Mouse (Mus musculus) kidney, postnatal 10 days (tissue): ENCODE measurements around the gene Avil.

Source experiments
- DNase-seq: peaks from one replicate; pipeline ENCODE4 v3.0.0; 2021; ENCODE audit warnings: mixed read lengths

Avil gene

GRCm38 (mm10) chr10:127030336-127031296 is 30.1 kb downstream of the Avil start, which contains the start of gene Tsfm:
Tsfm (minus strand) TSS chr10:127030840.
- peak; percentile 97 for DNase-seq

GRCm38 (mm10) chr10:127033301-127033741 is 32.8 kb downstream of the Avil start:
- peak; percentile 54 for DNase-seq

- DNase-seq: peak; percentile 65
Measured at GRCm38 (mm10) chr10:127036273-127036672, 35.8 kb downstream of the Avil start.

DNA sequence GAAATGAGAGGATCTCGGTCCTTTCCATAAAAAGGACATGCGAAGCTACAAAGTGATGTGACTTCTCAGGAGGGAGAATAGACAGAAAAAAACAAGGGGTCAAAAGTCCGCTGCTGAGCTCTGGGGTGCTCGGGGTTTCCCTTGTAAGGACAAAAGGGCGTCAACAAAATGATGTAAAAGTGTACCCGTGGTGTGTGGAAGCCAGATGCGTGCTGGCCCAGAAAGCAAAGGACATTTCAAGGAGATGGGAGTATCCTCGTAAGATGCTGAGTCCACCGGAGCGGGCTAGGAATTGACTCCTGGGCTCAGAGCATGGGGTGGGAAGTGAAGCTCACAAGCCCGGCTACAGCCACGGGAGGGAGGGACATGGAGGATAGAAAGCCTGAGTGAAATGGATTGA is 37.1 kb downstream of the Avil start:
- no peak for DNase-seq

- DNase-seq: peak; percentile 45
Measured at GRCm38 (mm10) chr10:127040569-127041214, 40.2 kb downstream of the Avil start.

- peak; percentile 64 for DNase-seq
Measured at GRCm38 (mm10) chr10:127041274-127041766, 40.8 kb downstream of the Avil start, which contains the start of the genes Mettl1 and Eef1akmt3. Mettl1 (plus strand) TSS chr10:127041414. Eef1akmt3 (minus strand) TSS chr10:127041513.

DNA sequence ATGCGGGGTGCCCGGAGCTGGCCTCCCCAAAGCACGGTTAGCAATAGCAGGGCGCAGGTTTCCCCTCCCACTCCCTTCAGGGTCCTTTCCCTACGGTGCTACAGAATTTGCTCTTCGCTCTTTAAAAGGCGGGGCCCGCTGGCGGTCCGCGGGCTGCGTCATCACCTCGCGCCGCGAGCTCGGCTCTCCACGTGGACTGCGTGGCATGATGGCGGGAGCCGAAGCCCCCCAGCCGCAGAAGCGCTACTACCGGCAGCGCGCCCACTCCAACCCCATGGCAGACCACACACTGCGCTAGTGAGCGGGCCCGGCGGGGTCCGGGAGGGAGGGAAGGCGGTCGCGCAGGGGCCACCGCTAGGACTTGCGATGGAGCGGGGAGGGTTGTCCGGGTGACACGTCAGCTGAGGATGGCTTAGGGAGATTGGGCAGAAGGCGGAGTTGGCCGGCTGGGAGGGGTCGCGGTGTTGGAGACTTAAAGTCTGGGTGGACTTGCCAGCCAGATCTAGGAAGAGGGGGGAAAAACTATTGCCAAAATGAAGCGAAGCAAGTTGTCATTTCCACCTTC is 41.3 kb downstream of the Avil start:
- peak; percentile 94 for DNase-seq

DNA sequence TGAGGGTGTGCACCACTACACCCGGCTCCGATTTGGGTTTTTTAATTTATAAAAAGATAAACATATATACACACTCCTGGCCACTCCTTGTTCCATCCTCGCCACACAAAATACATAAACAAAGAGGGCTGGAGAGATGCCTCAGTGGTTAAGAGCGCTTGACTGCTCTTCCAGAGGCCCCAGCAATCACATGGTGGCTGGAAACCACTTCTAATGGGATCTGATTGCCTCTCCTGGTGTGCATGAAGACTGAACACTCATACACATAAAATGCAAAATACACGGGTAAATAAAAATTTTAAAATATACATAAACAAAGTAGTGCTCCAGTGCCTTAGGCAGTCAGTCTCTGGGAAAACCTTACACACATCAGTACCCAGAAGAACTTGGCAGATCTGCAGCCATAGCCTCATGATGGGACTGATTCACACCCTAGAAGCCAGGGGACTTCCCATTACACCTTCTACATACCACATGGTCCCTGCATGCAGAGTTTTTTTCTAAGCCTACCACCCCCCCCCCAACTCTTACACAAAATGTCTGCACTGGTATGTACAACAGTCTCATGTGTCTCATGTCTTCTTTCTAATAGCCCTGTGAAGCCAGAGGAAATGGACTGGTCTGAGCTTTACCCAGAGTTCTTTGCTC is 42.1 kb downstream of the Avil start:
- DNase-seq: no peak

- DNase-seq: peak; percentile 75
Measured at GRCm38 (mm10) chr10:127043187-127043586, 42.7 kb downstream of the Avil start.

DNA sequence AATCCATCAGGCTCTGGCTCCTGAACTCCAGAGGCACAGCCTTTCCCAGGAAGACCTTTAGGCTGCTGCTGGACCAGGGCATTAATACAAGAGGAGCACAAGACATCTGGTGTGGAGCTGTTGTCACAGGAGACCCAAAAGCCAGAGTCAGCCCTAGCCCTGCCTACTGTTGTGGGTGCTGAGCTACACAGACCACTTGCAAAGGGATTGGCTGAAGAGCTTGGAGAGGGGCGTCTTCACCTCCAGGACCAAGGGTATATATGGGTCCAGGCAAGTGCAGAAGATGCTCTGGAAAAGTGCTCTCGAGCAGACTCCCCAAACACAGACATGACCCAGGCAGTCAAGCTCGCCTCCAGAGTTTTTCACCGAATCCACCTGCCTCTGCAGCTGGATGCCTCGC is 47.4 kb downstream of the Avil start, which contains the start of gene Cyp27b1:
Gene Cyp27b1, plus strand, starts transcription at position 297 of the 400 bp plus-strand sequence.
- DNase-seq: no peak

DNA sequence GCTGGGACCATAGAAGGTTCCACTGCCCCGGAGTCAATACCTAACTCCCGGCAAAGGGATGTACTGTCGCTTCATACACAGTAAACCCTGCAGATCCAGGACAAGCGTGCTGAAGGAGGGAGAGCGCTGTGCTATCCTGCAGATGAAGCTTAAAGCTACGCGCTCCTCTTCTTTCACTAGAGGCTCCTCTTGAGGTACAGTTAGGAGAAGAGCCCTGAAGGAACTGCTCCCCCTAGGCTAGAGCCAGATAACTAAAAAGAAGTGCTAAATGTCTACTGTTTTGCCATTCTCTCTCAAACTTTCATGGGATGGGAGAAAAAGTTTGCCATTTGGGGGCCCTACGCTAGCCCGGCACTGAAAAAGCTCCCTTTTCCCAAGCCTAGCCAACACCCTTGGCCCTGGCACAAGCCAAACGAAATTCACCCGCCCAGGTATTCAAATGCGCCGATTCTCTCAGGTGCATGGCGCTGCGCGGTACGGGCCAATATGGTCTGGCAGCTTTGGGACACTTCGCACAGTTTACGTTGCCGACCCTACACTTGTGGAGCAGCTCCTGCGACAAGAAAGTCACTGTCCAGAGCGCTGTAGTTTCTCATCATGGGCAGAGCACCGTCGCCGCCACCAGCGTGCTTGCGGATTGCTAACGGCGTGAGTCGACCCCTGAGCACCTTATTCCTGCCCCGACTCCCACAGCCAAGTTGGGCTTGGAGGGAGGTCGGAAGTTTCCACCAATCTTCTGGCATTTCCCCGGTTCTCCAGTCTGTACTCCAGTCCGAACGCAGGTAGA is 48.3 kb downstream of the Avil start:
- DNase-seq: no peak

DNA sequence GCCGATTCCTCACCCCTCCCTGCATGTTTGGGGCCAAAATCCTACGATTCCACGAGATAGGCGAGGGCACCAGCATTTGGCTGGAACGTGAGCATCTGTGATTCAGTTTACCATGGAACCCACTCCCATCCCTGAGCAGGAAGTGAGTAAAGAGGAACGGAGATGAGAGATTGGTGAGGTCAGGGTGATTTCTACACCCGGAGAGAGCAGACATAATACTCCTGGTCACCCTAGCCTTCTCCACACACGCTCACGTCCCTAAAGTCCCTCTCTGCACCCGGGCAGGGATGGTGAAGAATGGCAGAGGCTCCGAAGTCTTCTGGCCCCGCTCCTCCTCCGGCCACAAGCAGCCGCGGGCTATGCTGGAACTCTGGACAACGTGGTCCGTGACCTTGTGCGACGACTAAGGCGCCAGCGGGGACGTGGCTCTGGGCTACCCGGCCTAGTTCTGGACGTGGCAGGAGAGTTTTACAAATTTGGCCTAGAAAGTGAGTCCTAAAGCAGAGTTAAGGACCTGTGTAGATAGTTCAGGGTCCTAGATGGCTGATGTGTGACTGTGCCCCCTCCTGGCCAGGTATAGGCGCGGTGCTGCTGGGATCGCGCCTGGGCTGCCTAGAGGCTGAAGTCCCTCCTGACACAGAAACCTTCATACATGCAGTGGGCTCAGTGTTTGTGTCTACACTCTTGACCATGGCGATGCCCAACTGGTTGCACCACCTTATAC is 49.0 kb downstream of the Avil start:
- peak; percentile 52 for DNase-seq

- no peak for DNase-seq
Measured at GRCm38 (mm10) chr10:127050119-127050474, 49.6 kb downstream of the Avil start.

- DNase-seq: peak; percentile 57
Measured at GRCm38 (mm10) chr10:127054646-127055045, 54.1 kb downstream of the Avil start.

DNA sequence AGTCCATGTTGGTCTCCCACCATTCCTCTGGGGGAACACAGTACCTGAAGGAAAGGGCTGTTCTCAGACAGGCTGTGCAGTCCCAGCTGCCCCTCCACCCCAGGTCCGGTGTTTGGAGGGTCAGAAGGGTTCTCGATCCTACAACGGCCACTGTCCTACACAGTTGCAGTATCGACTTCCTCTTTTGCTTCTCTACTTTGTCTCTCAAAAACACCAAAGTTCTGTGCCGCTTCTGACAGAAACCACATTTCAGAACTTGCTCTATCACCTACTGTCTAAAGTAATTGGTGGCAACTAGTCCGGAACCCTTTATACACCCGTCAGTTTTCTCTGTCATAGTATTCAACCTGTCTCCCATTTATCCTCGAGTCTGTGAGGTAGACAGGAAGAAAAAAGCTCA is 54.9 kb downstream of the Avil start:
- no peak for DNase-seq

- DNase-seq: no peak
Measured at GRCm38 (mm10) chr10:127056490-127056889, 56.0 kb downstream of the Avil start.

DNA sequence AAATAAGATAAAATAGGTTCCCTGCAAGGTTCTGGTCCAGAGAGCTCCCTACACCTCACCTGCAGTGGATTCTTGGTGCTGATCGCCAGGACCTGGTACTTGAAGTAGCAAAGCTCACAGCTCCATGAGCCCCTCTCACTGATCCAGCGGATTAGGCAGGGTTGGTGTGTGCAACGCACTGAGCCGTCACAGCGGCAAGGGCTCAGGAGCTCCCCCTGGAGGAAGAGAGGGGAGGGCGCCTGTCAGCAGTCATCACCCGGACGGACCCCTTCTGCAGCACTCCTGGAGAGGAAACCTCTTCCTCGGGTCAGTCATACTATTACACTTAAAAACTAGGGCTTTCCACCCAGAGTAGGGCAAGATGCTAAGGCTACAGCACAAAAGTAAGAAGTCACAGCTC is 57.7 kb downstream of the Avil start:
- DNase-seq: peak; percentile 88

GRCm38 (mm10) chr10:127058708-127059107 is 58.2 kb downstream of the Avil start:
- no peak for DNase-seq

- DNase-seq: peak; percentile 57
Measured at GRCm38 (mm10) chr10:127059174-127059967, 58.9 kb downstream of the Avil start.
